Mouse (Mus musculus): ENCODE results near the gene Nudt15.

The Nudt15 gene

DNA sequence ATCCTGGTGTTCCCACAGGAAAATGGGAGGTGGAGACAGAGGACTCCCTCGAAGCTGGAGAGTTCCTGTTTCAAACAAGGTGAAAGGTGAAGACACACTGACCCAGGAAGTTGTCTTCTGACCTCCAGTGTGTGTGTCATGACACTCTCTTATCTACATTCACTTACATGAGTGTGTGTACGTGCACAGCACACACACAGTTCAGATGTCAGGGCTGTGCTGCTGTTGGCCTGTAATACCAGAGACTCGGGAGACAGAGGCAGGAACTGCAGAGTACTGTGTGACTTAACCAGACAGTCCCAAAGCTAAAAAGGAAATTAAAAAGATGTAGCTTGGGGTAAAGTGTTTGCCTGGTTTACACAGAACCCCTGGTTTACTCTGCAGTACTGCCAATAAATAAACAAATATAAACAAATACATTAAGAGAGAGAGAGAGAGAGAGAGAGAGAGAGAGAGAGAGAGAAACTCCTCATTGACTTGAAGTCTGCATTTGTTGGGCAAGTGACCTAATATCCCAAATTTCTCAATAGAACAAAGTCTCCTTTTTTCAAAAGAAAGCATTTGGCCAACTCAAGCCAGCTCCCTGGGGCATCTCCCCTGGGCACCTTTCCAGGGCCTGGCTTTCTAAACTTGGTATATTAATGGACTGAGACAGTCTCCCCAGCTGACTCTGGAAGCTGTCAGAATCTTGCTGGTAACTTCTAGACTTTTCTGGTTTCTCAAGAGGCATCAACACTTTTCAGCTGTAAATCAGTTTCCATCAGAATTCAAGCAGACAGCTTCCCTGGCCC, 74.2 kb downstream of the Nudt15 start:
- no peak for DNase-seq (ENCODE audit: low read depth, low spot score)

DNA sequence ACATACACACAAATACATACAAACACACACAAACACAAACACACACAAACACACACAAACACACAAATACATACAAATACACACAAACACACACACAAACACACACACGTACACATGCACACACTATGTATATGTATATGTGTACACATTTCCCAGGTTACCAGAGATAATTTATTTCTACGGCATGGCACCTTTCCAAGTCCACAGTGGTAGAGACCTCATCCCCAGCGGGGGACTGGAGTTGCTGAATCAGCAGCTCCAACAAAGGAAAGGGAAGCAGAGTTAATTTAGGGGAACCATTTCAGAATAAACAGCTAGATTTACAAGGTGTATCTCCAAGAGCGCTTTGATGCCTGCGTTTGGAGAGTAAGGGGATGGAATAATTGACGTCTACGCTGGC, 75.8 kb downstream of the Nudt15 start:
- no peak for DNase-seq (ENCODE audit: low read depth, low spot score)

GRCm38 (mm10) chr14:73470593-73470992, 77.4 kb downstream of the Nudt15 start:
- DNase-seq (ENCODE audit: low read depth, low spot score), result no peak

DNA sequence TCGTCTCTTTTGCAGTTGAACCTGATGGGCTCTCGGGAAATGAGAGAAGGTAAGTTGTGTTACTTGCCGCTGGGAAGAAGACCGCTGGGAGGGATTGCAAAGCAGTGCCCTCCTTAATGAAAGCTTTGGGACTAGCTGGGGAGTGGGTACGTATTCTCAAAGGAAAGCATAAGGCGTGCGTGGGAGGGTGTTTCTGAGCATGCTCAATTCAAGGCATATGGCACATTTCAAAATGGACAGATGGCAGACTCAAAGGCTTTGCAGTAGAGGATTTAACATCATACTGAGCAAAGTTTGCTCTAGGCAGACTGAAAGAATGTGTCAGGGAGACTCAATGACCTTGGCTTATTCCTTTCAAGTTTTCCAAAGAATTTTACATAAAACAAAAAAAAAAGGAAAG, 78.5 kb downstream of the Nudt15 start:
- DNase-seq (ENCODE audit: low read depth, low spot score), result no peak
